Mouse (Mus musculus): ENCODE measurements around the gene Ecm1. TPM values are rescaled to one million over a fixed set of nuclear protein-coding genes. Genes with fewer than 3 reads are reported as not detected.

Ecm1 gene
- polyA plus RNA-seq, 1 experiment from 2014 or later, result 9.5 TPM

DNA sequence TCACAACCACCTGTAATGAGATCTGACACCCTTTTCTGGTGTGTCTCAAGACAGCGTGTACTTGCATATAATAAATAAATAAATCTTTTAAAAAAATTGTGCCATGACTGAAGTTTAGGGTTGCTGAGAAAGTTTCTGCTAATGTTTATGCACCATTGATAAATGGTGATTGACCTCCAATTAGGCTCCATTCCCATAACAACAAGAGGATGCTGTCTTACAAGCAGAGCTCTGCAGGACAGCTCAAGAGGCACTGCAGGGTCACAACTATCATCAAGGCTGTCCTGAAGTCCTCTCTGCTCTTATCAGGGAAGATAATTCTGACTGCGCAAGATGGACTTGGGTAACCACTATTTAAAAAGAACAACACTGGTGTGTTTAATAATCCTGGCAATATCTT, 21.2 kb downstream of the Ecm1 start:
- Histone ChIP-seq H3K4me1 (no peaks in the 10 kb centered on the region), H3K9me3 (replicated peaks) (no peaks in the 10 kb centered on the region), H3K27ac (no peak overlapping the region), H3K27me3 (no peaks in the 10 kb centered on the region), H3K9ac (no peak overlapping the region), H3K4me2 (no peak overlapping the region), H3K36me3 (ENCODE audit: poor library complexity, severe bottlenecking) (no peaks in the 10 kb centered on the region), H3K4me3 (no peak overlapping the region)
- 93% methylated on average over 2 of the region's 2 CpGs for WGBS
- ATAC-seq, result no peak

DNA sequence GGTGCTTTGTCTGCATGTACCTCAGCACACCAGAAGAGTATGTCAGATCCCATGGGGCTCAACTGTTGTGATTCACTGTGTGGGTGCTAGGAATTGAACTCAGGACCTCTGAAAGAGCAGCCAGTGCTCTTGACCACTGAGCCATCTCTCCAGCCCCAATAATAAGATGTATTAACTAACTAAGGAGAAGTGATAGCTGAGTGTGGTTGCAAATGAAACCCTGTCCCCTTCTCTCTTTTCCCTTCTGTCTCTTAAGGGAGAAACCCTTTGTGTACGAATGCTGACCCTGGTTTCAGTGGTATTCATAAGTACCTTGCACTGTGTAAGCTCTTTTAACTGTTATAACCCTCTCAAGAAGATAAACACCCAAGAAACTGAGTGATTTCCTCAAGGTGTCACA, 23.3 kb downstream of the Ecm1 start:
- no peak overlapping the region for H3K4me2 ChIP-seq
- no peak overlapping the region for H3K27ac ChIP-seq
- H3K9me3 ChIP-seq (replicated peaks), result no peaks in the 10 kb centered on the region
- no peak for ATAC-seq
- no peaks in the 10 kb centered on the region for H3K4me1 ChIP-seq
- WGBS, result 81% methylated on average over 1 of the region's 1 CpGs
- no peaks in the 10 kb centered on the region for H3K36me3 ChIP-seq (ENCODE audit: poor library complexity, severe bottlenecking)
- no peak overlapping the region for H3K9ac ChIP-seq
- no peaks in the 10 kb centered on the region for H3K27me3 ChIP-seq
- H3K4me3 ChIP-seq, result no peak overlapping the region

DNA sequence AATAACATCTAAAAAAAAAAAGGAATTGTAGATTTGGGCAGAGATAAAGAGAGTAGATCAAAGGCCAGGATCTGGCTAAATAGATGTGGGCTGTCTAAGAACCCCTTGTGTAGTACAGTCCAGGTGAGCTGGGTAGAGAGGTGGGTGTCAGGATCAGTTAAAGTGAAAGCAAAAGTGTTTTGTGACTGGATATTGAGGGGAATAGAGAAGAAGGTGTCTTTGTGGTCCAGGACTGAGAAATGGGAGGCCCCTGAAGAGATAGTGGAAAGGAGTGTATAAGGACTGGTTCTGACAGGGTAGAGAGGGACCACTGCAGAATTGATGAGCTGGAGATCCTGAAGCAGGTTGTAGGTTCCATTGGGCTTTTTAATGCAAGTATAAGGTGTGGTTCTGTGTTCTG, 29.4 kb downstream of the Ecm1 start:
- Histone ChIP-seq H3K4me3 (no peak overlapping the region), H3K9ac (no peak overlapping the region), H3K27ac (no peak overlapping the region), H3K4me2 (no peak overlapping the region), H3K9me3 (replicated peaks) (no peaks in the 10 kb centered on the region), H3K36me3 (ENCODE audit: poor library complexity, severe bottlenecking) (no peaks in the 10 kb centered on the region), H3K27me3 (no peaks in the 10 kb centered on the region), H3K4me1 (no peaks in the 10 kb centered on the region)
- no peak for ATAC-seq

- no peaks in the 10 kb centered on the region for H3K4me1 ChIP-seq
- H3K4me2 ChIP-seq, result no peak overlapping the region
- no peak overlapping the region for H3K9ac ChIP-seq
- no peaks in the 10 kb centered on the region for H3K36me3 ChIP-seq (ENCODE audit: poor library complexity, severe bottlenecking)
- H3K27me3 ChIP-seq, result no peaks in the 10 kb centered on the region
- no peak for ATAC-seq
- no peaks in the 10 kb centered on the region for H3K9me3 ChIP-seq (replicated peaks)
- no peak overlapping the region for H3K4me3 ChIP-seq
- no peak overlapping the region for H3K27ac ChIP-seq
- 92% methylated on average over 4 of the region's 4 CpGs for WGBS
These were observed 30.3 kb downstream of the Ecm1 start for GRCm38 (mm10) chr3:95709044-95709443.

GRCm38 (mm10) chr3:95707497-95707896, 31.9 kb downstream of the Ecm1 start:
- no peak for ATAC-seq
- Histone ChIP-seq H3K4me1 (no peaks in the 10 kb centered on the region), H3K36me3 (ENCODE audit: poor library complexity, severe bottlenecking) (no peaks in the 10 kb centered on the region), H3K27ac (no peak overlapping the region), H3K27me3 (no peaks in the 10 kb centered on the region), H3K4me3 (no peak overlapping the region), H3K4me2 (no peak overlapping the region), H3K9ac (no peak overlapping the region; the same call in 1 of the 2 replicates), H3K9me3 (replicated peaks) (no peaks in the 10 kb centered on the region)
- 94% methylated on average over 7 of the region's 7 CpGs for WGBS

- no peaks in the 10 kb centered on the region for H3K27me3 ChIP-seq
- H3K4me2 ChIP-seq, result no peak overlapping the region
- 90% methylated on average over 4 of the region's 4 CpGs for WGBS
- no peak overlapping the region for H3K4me3 ChIP-seq
- no peaks in the 10 kb centered on the region for H3K9me3 ChIP-seq (replicated peaks)
- H3K9ac ChIP-seq, result no peak overlapping the region
- no peak for ATAC-seq
- H3K4me1 ChIP-seq, result peaks cover 11% of the 10 kb centered on the region
- H3K27ac ChIP-seq, result no peak overlapping the region
- H3K36me3 ChIP-seq (ENCODE audit: poor library complexity, severe bottlenecking), result no peaks in the 10 kb centered on the region
These were observed 33.1 kb downstream of the Ecm1 start for GRCm38 (mm10) chr3:95706273-95706672.

DNA sequence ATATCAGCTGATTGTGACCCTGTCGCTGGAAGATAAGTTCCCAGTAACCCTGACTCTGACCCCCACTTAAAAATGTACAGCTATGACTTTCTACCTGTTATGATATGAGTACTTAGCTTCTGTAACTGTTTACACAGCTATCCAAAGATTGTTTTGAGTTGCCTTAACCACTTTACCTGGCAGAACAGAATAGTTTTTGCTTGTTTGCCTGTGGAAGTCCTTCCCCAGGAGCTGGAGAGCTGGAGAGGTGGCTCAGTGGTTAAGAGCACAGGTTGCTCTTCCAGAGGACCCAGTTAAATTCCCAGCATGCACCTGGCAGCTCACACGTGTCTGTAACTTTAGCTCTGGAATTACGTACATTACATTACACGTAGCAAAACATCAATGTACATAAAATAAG, 34.8 kb downstream of the Ecm1 start:
- no peak overlapping the region for H3K27ac ChIP-seq
- H3K9ac ChIP-seq, result no peak overlapping the region
- no peaks in the 10 kb centered on the region for H3K27me3 ChIP-seq
- peaks cover 11% of the 10 kb centered on the region for H3K4me1 ChIP-seq
- no peaks in the 10 kb centered on the region for H3K36me3 ChIP-seq (ENCODE audit: poor library complexity, severe bottlenecking)
- H3K4me3 ChIP-seq, result no peak overlapping the region
- no peak for ATAC-seq
- 91% methylated on average over 4 of the region's 4 CpGs for WGBS
- no peak overlapping the region for H3K4me2 ChIP-seq
- no peaks in the 10 kb centered on the region for H3K9me3 ChIP-seq (replicated peaks)

GRCm38 (mm10) chr3:95703276-95703675, 36.1 kb downstream of the Ecm1 start:
- Histone ChIP-seq H3K9ac (no peak overlapping the region), H3K9me3 (replicated peaks) (no peaks in the 10 kb centered on the region), H3K4me1 (peaks cover 11% of the 10 kb centered on the region), H3K27ac (no peak overlapping the region), H3K27me3 (no peaks in the 10 kb centered on the region), H3K36me3 (ENCODE audit: poor library complexity, severe bottlenecking) (no peaks in the 10 kb centered on the region), H3K4me3 (no peak overlapping the region), H3K4me2 (no peak overlapping the region)
- ATAC-seq, result no peak
- 91% methylated on average over 3 of the region's 3 CpGs for WGBS

GRCm38 (mm10) chr3:95701877-95702540, 37.4 kb downstream of the Ecm1 start:
- Histone ChIP-seq H3K27ac (peak overlapping the region; percentile 37; the same call in 1 of the 2 replicates), H3K9ac (peak overlapping the region; percentile 57; the same call in 1 of the 2 replicates), H3K4me2 (peak overlapping the region; percentile 60), H3K4me3 (peak overlapping the region; percentile 28), H3K36me3 (ENCODE audit: poor library complexity, severe bottlenecking) (no peaks in the 10 kb centered on the region), H3K27me3 (no peaks in the 10 kb centered on the region), H3K4me1 (peaks cover 11% of the 10 kb centered on the region), H3K9me3 (replicated peaks) (no peaks in the 10 kb centered on the region)
- peak; percentile 83 for ATAC-seq
- 4% methylated on average over 24 of the region's 24 CpGs for WGBS

DNA sequence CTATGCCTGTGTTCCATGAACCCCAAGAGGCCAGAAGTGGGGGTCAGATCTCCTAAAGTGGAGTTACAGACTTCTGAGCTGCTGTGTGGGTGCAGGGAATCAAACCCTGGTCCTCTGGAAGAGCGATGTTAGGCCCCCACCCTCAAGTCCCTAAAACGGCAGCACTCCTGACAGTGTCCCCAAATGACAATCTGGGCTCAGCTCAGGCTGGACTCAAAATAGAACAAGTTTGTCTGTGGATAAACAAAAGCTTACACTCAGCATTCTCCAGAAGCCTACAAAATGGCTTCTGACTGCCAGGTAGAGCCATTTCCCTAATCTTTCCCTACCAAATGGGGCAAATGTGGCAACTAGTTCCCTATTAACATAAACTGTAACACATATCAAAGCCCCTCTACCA, 38.3 kb downstream of the Ecm1 start:
- Histone ChIP-seq H3K4me1 (peaks cover 11% of the 10 kb centered on the region), H3K27ac (no peak overlapping the region), H3K9ac (no peak overlapping the region), H3K4me2 (no peak overlapping the region), H3K4me3 (no peak overlapping the region), H3K27me3 (no peaks in the 10 kb centered on the region), H3K9me3 (replicated peaks) (no peaks in the 10 kb centered on the region), H3K36me3 (ENCODE audit: poor library complexity, severe bottlenecking) (no peaks in the 10 kb centered on the region)
- no peak for ATAC-seq
- 76% methylated on average over 2 of the region's 2 CpGs for WGBS

- Histone ChIP-seq H3K27ac (no peak overlapping the region), H3K4me2 (no peak overlapping the region), H3K36me3 (ENCODE audit: poor library complexity, severe bottlenecking) (no peaks in the 10 kb centered on the region), H3K9ac (no peak overlapping the region), H3K27me3 (no peaks in the 10 kb centered on the region), H3K4me3 (no peak overlapping the region), H3K4me1 (peaks cover 11% of the 10 kb centered on the region), H3K9me3 (replicated peaks) (no peaks in the 10 kb centered on the region)
- no peak for ATAC-seq
- 73% methylated on average over 6 of the region's 6 CpGs for WGBS
These were observed 39.1 kb downstream of the Ecm1 start for GRCm38 (mm10) chr3:95700233-95700681.

DNA sequence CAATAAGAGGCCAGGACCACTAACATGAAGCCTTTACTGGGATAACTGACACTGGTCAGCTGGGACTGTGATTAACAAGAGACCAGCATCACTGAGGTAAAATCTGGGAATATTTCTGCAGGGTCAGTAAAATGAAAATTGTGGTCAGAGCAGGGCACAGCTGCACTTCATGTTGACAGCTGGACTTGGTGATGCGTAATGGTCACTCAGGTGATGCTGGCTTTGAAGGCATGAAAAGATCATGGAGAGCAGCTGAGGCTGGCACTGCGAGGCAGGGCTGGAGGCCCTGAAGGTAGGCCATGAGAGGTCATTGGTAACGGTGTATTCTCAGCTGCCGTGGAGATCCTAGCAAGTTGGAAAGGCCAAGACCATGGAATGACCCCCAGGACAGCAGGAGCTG, 41.1 kb downstream of the Ecm1 start:
- Histone ChIP-seq H3K27me3 (no peaks in the 10 kb centered on the region), H3K36me3 (ENCODE audit: poor library complexity, severe bottlenecking) (no peaks in the 10 kb centered on the region), H3K27ac (no peak overlapping the region), H3K4me3 (no peak overlapping the region), H3K4me2 (no peak overlapping the region), H3K4me1 (peaks cover 11% of the 10 kb centered on the region), H3K9me3 (replicated peaks) (no peaks in the 10 kb centered on the region), H3K9ac (no peak overlapping the region)
- WGBS, result 89% methylated on average over 4 of the region's 4 CpGs
- ATAC-seq, result no peak

DNA sequence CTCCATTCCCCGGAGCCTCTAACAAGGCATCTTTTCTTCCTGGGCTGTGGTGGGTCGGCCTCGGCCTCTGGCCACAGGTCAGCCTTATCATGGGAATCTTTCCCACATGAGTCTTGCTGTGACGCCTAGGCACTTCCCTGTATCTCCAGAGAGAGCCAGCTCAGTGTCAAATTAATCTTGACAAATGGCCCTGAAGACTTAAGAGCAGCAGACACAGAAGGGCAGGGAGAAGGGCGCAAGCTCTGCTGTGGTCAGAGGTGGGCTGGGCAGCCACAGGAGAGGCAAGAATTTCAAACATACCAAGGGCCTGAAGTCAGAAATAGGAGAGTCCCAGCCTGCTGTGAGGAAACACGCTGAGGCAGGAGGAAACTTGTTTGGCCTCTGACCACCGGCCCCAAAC, 43.0 kb downstream of the Ecm1 start:
- H3K4me1 ChIP-seq, result no peaks in the 10 kb centered on the region
- H3K27ac ChIP-seq, result no peak overlapping the region
- no peak overlapping the region for H3K9ac ChIP-seq
- no peak overlapping the region for H3K4me3 ChIP-seq
- no peaks in the 10 kb centered on the region for H3K27me3 ChIP-seq
- H3K4me2 ChIP-seq, result no peak overlapping the region
- no peak for ATAC-seq
- 67% methylated on average over 7 of the region's 7 CpGs for WGBS
- H3K9me3 ChIP-seq (replicated peaks), result no peaks in the 10 kb centered on the region
- no peaks in the 10 kb centered on the region for H3K36me3 ChIP-seq (ENCODE audit: poor library complexity, severe bottlenecking)

Measured in forebrain, embryonic 13.5 days (tissue).